ENCODE assay signal across 13 mouse cellular contexts in the genomic region with DNA sequence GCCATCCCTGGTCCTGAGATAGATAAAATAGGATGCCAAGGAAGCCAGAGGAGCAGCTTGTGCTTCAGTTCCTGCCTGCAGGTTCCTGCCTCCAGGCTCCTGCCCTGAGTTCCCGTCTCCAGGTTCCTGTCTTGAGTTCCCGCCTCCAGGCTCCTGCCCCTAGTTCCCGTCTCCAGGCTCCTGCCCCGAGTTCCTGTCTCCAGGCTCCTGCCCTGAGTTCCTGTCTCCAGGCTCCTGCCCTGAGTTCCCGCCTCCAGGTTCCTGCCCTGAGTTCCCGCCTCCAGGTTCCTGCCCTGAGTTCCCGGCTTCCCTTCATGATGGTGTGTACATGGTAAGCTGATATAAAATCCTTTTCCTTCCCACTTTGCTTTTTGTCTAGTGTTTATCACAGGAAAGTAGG.
"Had no signal": no experiment of that assay in that cellular context is flagged by ENCODE, and none has a peak within 500 bp of the region (broad histone marks: within the 10 kb centered on the region; RNA-seq: fewer than 3 reads in every experiment).

No protein-coding gene starts in this region.

- DNase-seq: gastrocnemius, postnatal 14 days; gastrocnemius, postnatal 36 days; heart, adult 18-20 months; heart, postnatal 10 days; heart, postnatal 36 days; kidney, adult 11 months; kidney, adult 2 months; kidney, postnatal 10 days; kidney, postnatal 25 days; kidney, postnatal 4 days; left cerebral cortex, postnatal 4 days; liver, embryonic 13.5 days; liver, postnatal 0 days had no signal
